Mouse (Mus musculus) myocyte (in vitro differentiated cells): ENCODE measurements around the gene Ptprr. TPM values are rescaled to one million over a fixed set of nuclear protein-coding genes. Genes with fewer than 3 reads are reported as not detected.

Experiments
- H3K27me3 ChIP-seq: one replicate; pipeline ENCODE4 v1.6.1; 2011; ENCODE audit not compliant: control insufficient read depth, insufficient read depth, insufficient read length
- H3K36me3 ChIP-seq: one replicate; pipeline ENCODE4 v1.6.1; 2011; ENCODE audit not compliant: control insufficient read depth, insufficient read depth
- H3K4me2 ChIP-seq: one replicate; pipeline ENCODE4 v1.6.1; 2011; ENCODE audit warnings: low read depth, control low read depth
- H3K4me3 ChIP-seq: one replicate; pipeline ENCODE4 v1.5.1; 2011; ENCODE audit warnings: mild to moderate bottlenecking, control low read depth, moderate library complexity
- H3K79me2 ChIP-seq: one replicate; pipeline ENCODE4 v1.6.1; 2011; ENCODE audit not compliant: control insufficient read depth, insufficient read depth
- H3ac ChIP-seq: one replicate; pipeline ENCODE4 v1.6.1; 2011; ENCODE audit not compliant: control insufficient read depth, insufficient read length
- CEBPB ChIP-seq: IDR thresholded peaks from 2 replicates; pipeline ENCODE4 v1.6.1; 2011; ENCODE audit warnings: mild to moderate bottlenecking, moderate library complexity; ENCODE audit not compliant: poor library complexity, insufficient read depth, severe bottlenecking
- E2F4 ChIP-seq: IDR thresholded peaks from one replicate; pipeline ENCODE4 v1.6.1; 2011; ENCODE audit warnings: mild to moderate bottlenecking, control low read depth, moderate library complexity; ENCODE audit not compliant: insufficient read depth
- MAX ChIP-seq: IDR thresholded peaks from one replicate; pipeline ENCODE4 v1.6.1; 2011; ENCODE audit warnings: low read depth, mild to moderate bottlenecking, control low read depth
- MYOD1 ChIP-seq, 3 experiments: IDR thresholded peaks; one replicate each; pipeline ENCODE4 v1.6.1; 2011; ENCODE audit warnings: control low read depth in 2 of 3, low read depth in 2 of 3, mild to moderate bottlenecking in 2 of 3, moderate library complexity in 1 of 3; ENCODE audit not compliant: insufficient read length in 2 of 3, control insufficient read depth in 1 of 3
- MYOG ChIP-seq, 3 experiments: IDR thresholded peaks; one replicate each; pipeline ENCODE4 v1.6.1; 2011; ENCODE audit warnings: control low read depth in 2 of 3, low read depth in 2 of 3, mild to moderate bottlenecking in 2 of 3; ENCODE audit not compliant: insufficient read length in 2 of 3, control insufficient read depth in 1 of 3, insufficient read depth in 1 of 3
- POLR2A ChIP-seq: IDR thresholded peaks from one replicate; pipeline ENCODE4 v1.6.1; 2011; ENCODE audit warnings: low read depth, mild to moderate bottlenecking, control low read depth, moderate library complexity; ENCODE audit not compliant: insufficient read length
- POLR2AphosphoS2 ChIP-seq: IDR thresholded peaks from one replicate; pipeline ENCODE4 v1.6.1; 2011; ENCODE audit warnings: low read depth, control low read depth; ENCODE audit not compliant: insufficient read length
- REST ChIP-seq: IDR thresholded peaks from one replicate; pipeline ENCODE4 v1.6.1; 2011; ENCODE audit warnings: mild to moderate bottlenecking, control low read depth, moderate library complexity; ENCODE audit not compliant: insufficient read depth, insufficient read length
- SRF ChIP-seq: IDR thresholded peaks from one replicate; pipeline ENCODE4 v1.6.1; 2011; ENCODE audit warnings: low read depth; ENCODE audit not compliant: control insufficient read depth, insufficient read length
- TCF12 ChIP-seq: IDR thresholded peaks from one replicate; pipeline ENCODE4 v1.6.1; 2011; ENCODE audit warnings: mild to moderate bottlenecking, control low read depth; ENCODE audit not compliant: poor library complexity, insufficient read depth, severe bottlenecking
- TCF3 ChIP-seq: IDR thresholded peaks from one replicate; pipeline ENCODE4 v1.6.1; 2011; ENCODE audit warnings: low read depth, control low read depth; ENCODE audit not compliant: insufficient read length
- USF1 ChIP-seq: IDR thresholded peaks from one replicate; pipeline ENCODE4 v1.6.1; 2011; ENCODE audit warnings: low read depth, mild to moderate bottlenecking, control low read depth, moderate library complexity
- polyA plus RNA-seq: library from polyadenylated mRNA; unstranded; fragments of >200 nt; fragmentation: generic; extraction: Trizol; gene quantifications from one replicate; pipeline ENCODE4 v1.2.1, GENCODE M21; 2012; ENCODE audit warnings: missing spikeins

Ptprr gene
- polyA plus RNA-seq, 1 experiment = 0.11 TPM

DNA sequence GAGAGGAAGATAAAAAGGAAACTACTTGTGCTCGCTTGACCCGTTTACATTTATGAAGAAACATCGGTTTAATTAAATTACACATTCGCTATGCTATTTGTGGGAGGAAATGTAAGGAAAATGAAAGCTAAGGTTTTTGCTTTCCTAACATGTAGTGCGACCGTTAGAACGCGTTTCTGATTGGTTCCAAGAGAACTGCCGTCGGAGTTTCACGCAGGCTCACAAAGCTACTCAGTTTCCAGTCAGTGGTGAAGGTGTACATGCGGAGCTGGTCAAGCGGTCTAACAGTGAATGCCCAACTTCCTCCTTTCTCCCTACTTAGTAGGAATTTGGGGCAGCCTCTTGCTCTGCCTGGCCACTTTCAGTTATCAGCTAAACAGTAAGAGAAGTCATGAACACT, 78.5 kb downstream of the Ptprr start:
- no peaks in the 10 kb centered on the region for H3K36me3 ChIP-seq
- no peak overlapping the region for H3K4me3 ChIP-seq
- no peaks in the 10 kb centered on the region for H3K79me2 ChIP-seq
- H3K4me2 ChIP-seq = no peak overlapping the region
- TF ChIP-seq REST (no peak), MAX (no peak), MYOG (IDR thresholded peaks at IDR 0.05; ENCODE audit: control insufficient read depth in 1 of 3, insufficient read depth in 1 of 3, insufficient read length in 2 of 3, low read depth in 2 of 3) (no peak), POLR2A (no peak), POLR2AphosphoS2 (no peak), SRF (no peak), TCF12 (no peak), USF1 (no peak), TCF3 (no peak), CEBPB (no peak), E2F4 (no peak), MYOD1 (IDR thresholded peaks at IDR 0.05; ENCODE audit: control insufficient read depth in 1 of 3, insufficient read length in 2 of 3, low read depth in 2 of 3) (no peak)
- H3K27me3 ChIP-seq = no peaks in the 10 kb centered on the region
- no peak overlapping the region for H3ac ChIP-seq

DNA sequence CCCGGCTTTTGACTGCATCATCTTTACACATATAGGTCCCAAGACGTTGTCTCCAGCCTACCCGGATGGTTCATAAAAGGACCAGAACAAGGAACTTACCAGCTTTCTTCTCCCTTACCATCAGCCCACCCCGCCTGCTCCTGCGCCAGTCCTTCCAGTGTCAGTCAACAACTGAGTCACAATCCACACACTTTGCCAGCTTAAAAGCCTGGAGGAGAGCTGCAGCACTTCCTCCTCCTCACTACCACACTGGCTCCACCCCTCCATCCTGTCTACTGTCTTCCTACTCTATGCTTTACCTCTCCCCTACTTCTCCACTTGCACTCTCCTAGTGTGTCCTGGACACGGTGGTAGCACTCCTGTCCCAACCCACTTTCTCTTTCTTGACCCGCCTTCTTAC, 80.5 kb downstream of the Ptprr start:
- no peak overlapping the region for H3K4me3 ChIP-seq
- H3K27me3 ChIP-seq = no peaks in the 10 kb centered on the region
- no peaks in the 10 kb centered on the region for H3K79me2 ChIP-seq
- no peak for TF ChIP-seq TCF3
- TF ChIP-seq REST = no peak
- no peak for TF ChIP-seq MAX
- no peak for TF ChIP-seq TCF12
- TF ChIP-seq SRF = no peak
- no peak for TF ChIP-seq MYOG (IDR thresholded peaks at IDR 0.05; ENCODE audit: control insufficient read depth in 1 of 3, insufficient read depth in 1 of 3, insufficient read length in 2 of 3, low read depth in 2 of 3)
- TF ChIP-seq CEBPB = no peak
- no peak for TF ChIP-seq E2F4
- no peak for TF ChIP-seq MYOD1 (IDR thresholded peaks at IDR 0.05; ENCODE audit: control insufficient read depth in 1 of 3, insufficient read length in 2 of 3, low read depth in 2 of 3)
- no peak for TF ChIP-seq POLR2AphosphoS2
- TF ChIP-seq USF1 = no peak
- TF ChIP-seq POLR2A = no peak
- no peaks in the 10 kb centered on the region for H3K36me3 ChIP-seq
- no peak overlapping the region for H3K4me2 ChIP-seq
- H3ac ChIP-seq = no peak overlapping the region

DNA sequence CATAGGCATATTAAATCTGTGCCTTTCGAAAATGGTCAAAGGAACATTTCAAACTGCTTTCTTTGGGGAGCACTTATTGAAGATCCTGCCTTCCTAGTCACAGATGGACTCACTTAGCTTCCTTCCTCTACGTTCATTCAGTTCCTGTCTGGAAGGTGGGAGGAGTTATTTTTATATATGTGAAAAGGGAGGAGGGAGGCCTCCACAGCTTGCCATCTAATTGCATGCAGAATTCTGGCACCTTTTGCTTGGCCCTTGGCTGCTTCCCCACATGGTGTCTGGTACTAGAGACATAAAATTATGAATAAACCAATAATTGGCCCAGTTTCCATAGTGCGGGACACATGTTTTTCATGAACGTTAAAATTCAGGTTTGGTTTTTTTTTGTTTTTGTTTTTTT, 90.2 kb downstream of the Ptprr start:
- H3K27me3 ChIP-seq = peaks cover 6% of the 10 kb centered on the region
- no peak overlapping the region for H3K4me3 ChIP-seq
- no peaks in the 10 kb centered on the region for H3K79me2 ChIP-seq
- H3K36me3 ChIP-seq = no peaks in the 10 kb centered on the region
- no peak overlapping the region for H3ac ChIP-seq
- H3K4me2 ChIP-seq = no peak overlapping the region
- TF ChIP-seq USF1 = no peak
- no peak for TF ChIP-seq MAX
- TF ChIP-seq TCF12 = no peak
- TF ChIP-seq POLR2AphosphoS2 = no peak
- no peak for TF ChIP-seq MYOD1 (IDR thresholded peaks at IDR 0.05; ENCODE audit: control insufficient read depth in 1 of 3, insufficient read length in 2 of 3, low read depth in 2 of 3)
- no peak for TF ChIP-seq POLR2A

DNA sequence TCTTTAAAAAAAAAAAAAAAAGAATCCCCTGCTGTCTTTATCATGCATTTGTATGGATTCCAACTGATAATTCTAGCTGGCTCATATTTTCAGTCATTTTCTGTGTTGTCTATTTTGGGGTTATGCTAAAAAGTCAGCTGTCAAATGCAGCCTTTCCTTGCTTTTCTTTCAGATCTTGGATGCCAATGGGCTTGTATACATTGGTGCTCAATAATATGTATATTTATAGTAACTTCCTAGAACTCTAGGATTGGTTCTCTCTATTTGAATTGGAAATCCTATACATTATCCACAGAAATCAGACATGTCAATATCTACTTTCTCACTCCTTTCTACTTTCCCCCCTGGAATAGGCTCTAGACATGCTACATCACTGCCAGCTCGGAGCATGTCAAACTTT, 90.7 kb downstream of the Ptprr start:
- H3K27me3 ChIP-seq = peaks cover 6% of the 10 kb centered on the region
- no peak for TF ChIP-seq POLR2AphosphoS2
- TF ChIP-seq USF1 = no peak
- no peak for TF ChIP-seq POLR2A
- no peak for TF ChIP-seq E2F4
- TF ChIP-seq TCF3 = no peak
- TF ChIP-seq CEBPB = no peak
- TF ChIP-seq MYOG (IDR thresholded peaks at IDR 0.05; ENCODE audit: control insufficient read depth in 1 of 3, insufficient read depth in 1 of 3, insufficient read length in 2 of 3, low read depth in 2 of 3) = no peak
- no peak overlapping the region for H3K4me2 ChIP-seq

DNA sequence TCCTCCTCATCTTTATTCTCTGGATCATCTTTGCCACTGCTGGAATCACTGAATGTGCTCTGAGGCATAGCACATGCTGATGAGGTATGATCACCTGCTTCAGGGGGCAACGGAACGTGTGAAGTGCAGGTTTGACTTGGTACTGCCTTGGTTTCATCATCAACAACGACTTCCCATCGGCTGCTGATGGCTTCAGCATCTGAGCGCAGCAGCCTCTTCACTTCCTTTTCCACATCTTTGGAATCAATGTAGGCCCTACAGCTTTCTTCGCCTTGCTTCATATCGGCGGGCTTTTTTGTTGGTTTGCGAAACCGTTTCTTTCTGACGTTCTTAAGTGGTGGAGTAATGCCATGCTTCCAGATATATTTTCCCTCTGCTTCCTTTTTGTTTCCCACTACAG, 94.9 kb downstream of the Ptprr start:
- TF ChIP-seq POLR2AphosphoS2 (no peak), REST (no peak), TCF3 (no peak), USF1 (no peak), CEBPB (no peak), MYOG (IDR thresholded peaks at IDR 0.05; ENCODE audit: control insufficient read depth in 1 of 3, insufficient read depth in 1 of 3, insufficient read length in 2 of 3, low read depth in 2 of 3) (no peak), MYOD1 (IDR thresholded peaks at IDR 0.05; ENCODE audit: control insufficient read depth in 1 of 3, insufficient read length in 2 of 3, low read depth in 2 of 3) (no peak), POLR2A (no peak), SRF (no peak), MAX (no peak), E2F4 (no peak), TCF12 (no peak)

More for the DNA sequence above, 90.7 kb downstream of the Ptprr start:
- Histone ChIP-seq H3K36me3 (no peaks in the 10 kb centered on the region), H3ac (no peak overlapping the region), H3K4me3 (no peak overlapping the region), H3K79me2 (no peaks in the 10 kb centered on the region)

More for the DNA sequence above, 94.9 kb downstream of the Ptprr start:
- Histone ChIP-seq H3K4me2 (no peak overlapping the region), H3K36me3 (no peaks in the 10 kb centered on the region), H3K79me2 (no peaks in the 10 kb centered on the region), H3K27me3 (no peaks in the 10 kb centered on the region), H3K4me3 (no peak overlapping the region), H3ac (no peak overlapping the region)
